Mouse (Mus musculus) lung, postnatal 0 days (tissue): Measurements from ENCODE around the gene Nsa2.

Experiments used
- CTCF ChIP-seq: IDR thresholded peaks from 2 replicates; pipeline ENCODE4 v1.5.1; 2016; ENCODE audit warnings: antibody characterized with exemption, mild to moderate bottlenecking
- EP300 ChIP-seq: IDR thresholded peaks from 2 replicates; pipeline ENCODE4 v1.6.1; 2016; ENCODE audit warnings: antibody characterized with exemption, mild to moderate bottlenecking, control low read depth

GRCm38 (mm10) chr13:97086316-97086715, 51.4 kb downstream of the Nsa2 start:
- TF ChIP-seq CTCF = no peak
- no peak for TF ChIP-seq EP300
